Mouse (Mus musculus) induced T-regulatory cell, adult 2 months (primary cell): ENCODE results near the gene Ifi27l2a.
A peak's percentile ranks its signal among the peaks of the same experiment; 100 is the strongest.

Source experiments
- DNase-seq: peaks from one replicate; pipeline ENCODE4 v3.0.0-alpha.2; 2012; ENCODE audit warnings: low read depth

Ifi27l2a gene

GRCm38 (mm10) chr12:103425729-103426470 lies 17.6 kb downstream of the Ifi27l2a start, which contains the start of gene Ddx24:
TSS of gene Ddx24 (minus strand) at chr12:103425830.
- DNase-seq = peak; percentile 99

- no peak for DNase-seq
Observed at GRCm38 (mm10) chr12:103425016-103425728, 18.3 kb downstream of the Ifi27l2a start.

- DNase-seq = no peak
Observed at GRCm38 (mm10) chr12:103408144-103408543, 35.3 kb downstream of the Ifi27l2a start.

- no peak for DNase-seq
Observed at GRCm38 (mm10) chr12:103407720-103408119, 35.8 kb downstream of the Ifi27l2a start, which contains the start of gene 9330161L09Rik. TSS of gene 9330161L09Rik (minus strand) at chr12:103407820.

GRCm38 (mm10) chr12:103404131-103404530 lies 39.3 kb downstream of the Ifi27l2a start:
- no peak for DNase-seq

- no peak for DNase-seq
Observed at GRCm38 (mm10) chr12:103396751-103397150, 46.7 kb downstream of the Ifi27l2a start.

GRCm38 (mm10) chr12:103395486-103396275 lies 47.8 kb downstream of the Ifi27l2a start:
- no peak for DNase-seq

GRCm38 (mm10) chr12:103393528-103393927 lies 50.0 kb downstream of the Ifi27l2a start:
- no peak for DNase-seq
